Mouse (Mus musculus): Measurements from ENCODE around the gene Rhd. TPM values are rescaled to one million over a fixed set of nuclear protein-coding genes. Genes with fewer than 3 reads are reported as not detected.

The Rhd gene
- polyA plus RNA-seq, 1 experiment from 2014 or later, result 1.1 TPM

GRCm38 (mm10) chr4:134919733-134920540 lies 55.6 kb downstream of the Rhd start:
- Histone ChIP-seq H3K9me3 (ENCODE audit: control insufficient read depth, low read length) (no peaks in the 10 kb centered on the region), H3K4me1 (replicated peaks; ENCODE audit: control insufficient read depth, insufficient read depth, low read length) (peaks cover 3% of the 10 kb centered on the region; the same call in 1 of the 2 replicates), H3K9ac (ENCODE audit: low read length) (no peak overlapping the region), H3K4me3 (ENCODE audit: low read depth, low read length) (no peak overlapping the region), H3K4me2 (ENCODE audit: low read length) (no peak overlapping the region), H3K27me3 (replicated peaks; ENCODE audit: control insufficient read depth, insufficient read depth, low read length) (no peaks in the 10 kb centered on the region), H3K36me3 (ENCODE audit: control insufficient read depth, insufficient read depth, low read length) (0 out of 2 replicates have a peak, but pooled peaks cover 3% of the 10 kb centered on the region), H3K27ac (ENCODE audit: low read depth) (no peak overlapping the region)
- ATAC-seq (replicated peaks; ENCODE audit: low FRiP score, low TSS enrichment, low read depth), result no peak
- 40% methylated on average over 12 of the region's 12 CpGs for WGBS
- no peak for DNase-seq (ENCODE audit: low spot score)

- DNase-seq (ENCODE audit: low spot score) (no peak), ATAC-seq (replicated peaks; ENCODE audit: low FRiP score, low TSS enrichment, low read depth) (no peak)
- Histone ChIP-seq H3K4me2 (ENCODE audit: low read length) (no peak overlapping the region), H3K36me3 (ENCODE audit: control insufficient read depth, insufficient read depth, low read length) (peaks cover 9% of the 10 kb centered on the region), H3K9ac (ENCODE audit: low read length) (no peak overlapping the region), H3K27me3 (replicated peaks; ENCODE audit: control insufficient read depth, insufficient read depth, low read length) (no peaks in the 10 kb centered on the region), H3K9me3 (ENCODE audit: control insufficient read depth, low read length) (no peaks in the 10 kb centered on the region), H3K4me3 (ENCODE audit: low read depth, low read length) (no peak overlapping the region), H3K27ac (ENCODE audit: low read depth) (no peak overlapping the region), H3K4me1 (replicated peaks; ENCODE audit: control insufficient read depth, insufficient read depth, low read length) (peaks cover 7% of the 10 kb centered on the region; the same call in 1 of the 2 replicates)
- WGBS, result 97% methylated on average over 6 of the region's 6 CpGs
Measured at GRCm38 (mm10) chr4:134920631-134921030, 56.3 kb downstream of the Rhd start.

GRCm38 (mm10) chr4:134921703-134922102 lies 57.4 kb downstream of the Rhd start:
- peaks cover 15% of the 10 kb centered on the region; the same call in 1 of the 2 replicates for H3K4me1 ChIP-seq (replicated peaks; ENCODE audit: control insufficient read depth, insufficient read depth, low read length)
- ATAC-seq (replicated peaks; ENCODE audit: low FRiP score, low TSS enrichment, low read depth), result no peak
- no peak for DNase-seq (ENCODE audit: low spot score)
- H3K4me2 ChIP-seq (ENCODE audit: low read length), result no peak overlapping the region
- 90% methylated on average over 4 of the region's 4 CpGs for WGBS
- no peak overlapping the region for H3K27ac ChIP-seq (ENCODE audit: low read depth)
- no peak overlapping the region for H3K4me3 ChIP-seq (ENCODE audit: low read depth, low read length)
- H3K9ac ChIP-seq (ENCODE audit: low read length), result no peak overlapping the region
- H3K36me3 ChIP-seq (ENCODE audit: control insufficient read depth, insufficient read depth, low read length), result peaks cover 20% of the 10 kb centered on the region
- H3K9me3 ChIP-seq (ENCODE audit: control insufficient read depth, low read length), result no peaks in the 10 kb centered on the region
- H3K27me3 ChIP-seq (replicated peaks; ENCODE audit: control insufficient read depth, insufficient read depth, low read length), result no peaks in the 10 kb centered on the region

- peak overlapping the region; percentile 93 for H3K4me2 ChIP-seq (ENCODE audit: low read length)
- H3K27ac ChIP-seq (ENCODE audit: low read depth), result peak overlapping the region; percentile 93
- peak overlapping the region; percentile 100 for H3K4me3 ChIP-seq (ENCODE audit: low read depth, low read length)
- WGBS, result 65% methylated on average over 10 of the region's 10 CpGs
- H3K9me3 ChIP-seq (ENCODE audit: control insufficient read depth, low read length), result no peaks in the 10 kb centered on the region
- peaks cover 26% of the 10 kb centered on the region for H3K36me3 ChIP-seq (ENCODE audit: control insufficient read depth, insufficient read depth, low read length)
- H3K27me3 ChIP-seq (replicated peaks; ENCODE audit: control insufficient read depth, insufficient read depth, low read length), result no peaks in the 10 kb centered on the region
- ATAC-seq (replicated peaks; ENCODE audit: low FRiP score, low TSS enrichment, low read depth) (no peak), DNase-seq (ENCODE audit: low spot score) (no peak)
- H3K9ac ChIP-seq (ENCODE audit: low read length), result peak overlapping the region; percentile 98
- peaks cover 15% of the 10 kb centered on the region; the same call in 1 of the 2 replicates for H3K4me1 ChIP-seq (replicated peaks; ENCODE audit: control insufficient read depth, insufficient read depth, low read length)
Measured at GRCm38 (mm10) chr4:134922111-134922924, 58.0 kb downstream of the Rhd start.

GRCm38 (mm10) chr4:134922925-134923244 lies 58.5 kb downstream of the Rhd start:
- ATAC-seq (replicated peaks; ENCODE audit: low FRiP score, low TSS enrichment, low read depth) (peak; percentile 37), DNase-seq (ENCODE audit: low spot score) (no peak)
- peaks cover 32% of the 10 kb centered on the region for H3K36me3 ChIP-seq (ENCODE audit: control insufficient read depth, insufficient read depth, low read length)
- peaks cover 15% of the 10 kb centered on the region; the same call in 1 of the 2 replicates for H3K4me1 ChIP-seq (replicated peaks; ENCODE audit: control insufficient read depth, insufficient read depth, low read length)
- H3K4me2 ChIP-seq (ENCODE audit: low read length), result peak overlapping the region; percentile 93
- H3K27me3 ChIP-seq (replicated peaks; ENCODE audit: control insufficient read depth, insufficient read depth, low read length), result no peaks in the 10 kb centered on the region
- no peaks in the 10 kb centered on the region for H3K9me3 ChIP-seq (ENCODE audit: control insufficient read depth, low read length)
- H3K4me3 ChIP-seq (ENCODE audit: low read depth, low read length), result peak overlapping the region; percentile 100
- WGBS, result under 1% methylated on average over 13 of the region's 13 CpGs
- H3K9ac ChIP-seq (ENCODE audit: low read length), result peak overlapping the region; percentile 98
- peak overlapping the region; percentile 93 for H3K27ac ChIP-seq (ENCODE audit: low read depth)

- H3K27ac ChIP-seq (ENCODE audit: low read depth), result peak within 1 kb of the TSS; percentile 93
- peak within 1 kb of the TSS; percentile 93 for H3K4me2 ChIP-seq (ENCODE audit: low read length)
- peaks cover 15% of the 10 kb centered on the region; the same call in 1 of the 2 replicates for H3K4me1 ChIP-seq (replicated peaks; ENCODE audit: control insufficient read depth, insufficient read depth, low read length)
- H3K9ac ChIP-seq (ENCODE audit: low read length), result peak within 1 kb of the TSS; percentile 98
- ATAC-seq (replicated peaks; ENCODE audit: low FRiP score, low TSS enrichment, low read depth), result peak; percentile 94
- H3K27me3 ChIP-seq (replicated peaks; ENCODE audit: control insufficient read depth, insufficient read depth, low read length), result no peaks in the 10 kb centered on the region
- H3K4me3 ChIP-seq (ENCODE audit: low read depth, low read length), result peak within 1 kb of the TSS; percentile 100
- H3K36me3 ChIP-seq (ENCODE audit: control insufficient read depth, insufficient read depth, low read length), result peaks cover 38% of the 10 kb centered on the region
- WGBS, result under 1% methylated on average over 64 of the region's 64 CpGs
- DNase-seq (ENCODE audit: low spot score), result peak; percentile 96
- H3K9me3 ChIP-seq (ENCODE audit: control insufficient read depth, low read length), result no peaks in the 10 kb centered on the region
Measured at GRCm38 (mm10) chr4:134923258-134924018, 59.1 kb downstream of the Rhd start, which contains the start of gene Rsrp1. Gene Rsrp1, plus strand, starts transcription at chr4:134923592.

GRCm38 (mm10) chr4:134924019-134924741 lies 59.8 kb downstream of the Rhd start:
- peak overlapping the region; percentile 100 for H3K4me3 ChIP-seq (ENCODE audit: low read depth, low read length)
- H3K9ac ChIP-seq (ENCODE audit: low read length), result peak overlapping the region; percentile 98
- H3K4me1 ChIP-seq (replicated peaks; ENCODE audit: control insufficient read depth, insufficient read depth, low read length), result peaks cover 15% of the 10 kb centered on the region; the same call in 1 of the 2 replicates
- peak; percentile 30 for ATAC-seq (replicated peaks; ENCODE audit: low FRiP score, low TSS enrichment, low read depth)
- H3K27ac ChIP-seq (ENCODE audit: low read depth), result peak overlapping the region; percentile 93
- DNase-seq (ENCODE audit: low spot score), result peak; percentile 80
- peak overlapping the region; percentile 93 for H3K4me2 ChIP-seq (ENCODE audit: low read length)
- H3K9me3 ChIP-seq (ENCODE audit: control insufficient read depth, low read length), result no peaks in the 10 kb centered on the region
- peaks cover 40% of the 10 kb centered on the region for H3K36me3 ChIP-seq (ENCODE audit: control insufficient read depth, insufficient read depth, low read length)
- no peaks in the 10 kb centered on the region for H3K27me3 ChIP-seq (replicated peaks; ENCODE audit: control insufficient read depth, insufficient read depth, low read length)
- WGBS, result under 1% methylated on average over 75 of the region's 75 CpGs
